Mouse (Mus musculus): ENCODE measurements around the gene Srrm2.

DNA sequence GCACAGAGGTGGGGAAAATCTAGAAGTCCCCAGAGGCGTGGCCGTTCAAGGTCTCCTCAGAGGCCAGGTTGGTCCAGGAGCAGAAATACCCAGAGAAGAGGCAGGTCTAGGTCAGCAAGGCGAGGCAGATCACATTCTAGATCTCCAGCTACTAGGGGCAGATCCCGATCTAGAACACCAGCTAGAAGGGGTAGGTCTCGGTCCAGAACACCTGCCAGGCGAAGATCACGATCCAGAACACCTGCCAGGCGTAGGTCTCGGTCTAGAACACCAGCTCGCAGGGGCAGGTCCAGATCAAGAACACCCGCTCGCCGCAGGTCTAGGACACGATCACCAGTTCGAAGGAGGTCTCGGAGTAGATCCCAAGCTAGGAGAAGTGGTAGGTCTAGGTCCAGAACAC is 25.3 kb downstream of the Srrm2 start:
- no peak for TF ChIP-seq POLR2A (IDR thresholded peaks at IDR 0.05; ENCODE audit: insufficient read length, low read depth)
- no peak for TF ChIP-seq USF1 (IDR thresholded peaks at IDR 0.05; ENCODE audit: low read depth)
- TF ChIP-seq TCF12 (IDR thresholded peaks at IDR 0.05; ENCODE audit: insufficient read depth, poor library complexity, severe bottlenecking), result no peak
- TF ChIP-seq MYOG (IDR thresholded peaks at IDR 0.05; ENCODE audit: control insufficient read depth in 1 of 3, insufficient read depth in 1 of 3, insufficient read length in 2 of 3, low read depth in 2 of 3), result no peak
- TF ChIP-seq E2F4 (IDR thresholded peaks at IDR 0.05; ENCODE audit: insufficient read depth), result no peak

Data from myocyte (in vitro differentiated cells).